Mouse (Mus musculus): ENCODE results near the gene B3gat1. TPM values are rescaled to one million over a fixed set of nuclear protein-coding genes. Genes with fewer than 3 reads are reported as not detected.

The B3gat1 gene
- not detected in 2 replicates for polyA plus RNA-seq (2012; ENCODE audit: insufficient read depth, insufficient read length, missing spikeins)

DNA sequence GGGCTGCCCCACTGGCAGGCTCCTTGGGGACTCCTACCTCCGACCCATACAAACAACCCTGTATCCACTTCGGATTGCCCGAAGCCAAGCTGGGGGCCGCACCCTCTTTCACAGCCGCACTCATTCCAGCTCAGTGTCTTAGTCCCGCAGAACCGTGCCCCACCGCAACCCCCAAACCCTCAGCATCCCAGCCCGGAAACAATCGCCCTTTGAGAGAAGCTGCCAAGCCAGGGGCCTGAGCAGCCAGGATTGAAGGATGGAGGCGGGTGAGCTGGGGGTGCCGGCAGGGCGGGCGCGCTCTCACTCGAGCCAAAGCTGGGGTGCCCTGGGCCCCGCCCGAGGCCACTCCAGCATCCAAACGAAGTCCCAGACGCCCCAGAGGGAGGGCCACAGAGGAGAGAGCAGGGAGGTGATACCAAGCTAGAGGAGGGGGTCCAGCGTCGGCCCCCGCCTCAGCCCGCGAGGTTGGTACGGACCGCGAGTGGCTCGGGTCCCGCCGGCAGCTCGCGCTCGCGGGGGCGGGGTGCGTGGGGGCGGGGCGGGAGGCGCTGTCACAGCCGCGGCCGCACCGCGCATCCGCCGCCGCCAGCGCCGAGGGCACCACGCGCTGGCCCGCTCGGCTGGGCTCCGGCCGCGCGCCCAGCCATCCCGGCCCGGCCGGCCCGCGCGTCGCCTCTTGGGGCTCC lies at the start of gene B3gat1:
B3gat1 (plus strand) TSS at position 523 of the 686 bp plus-strand sequence.
- H3K4me1 ChIP-seq (ENCODE audit: control insufficient read depth, insufficient read depth, low read length): no peaks in the 10 kb centered on the region
- TF ChIP-seq CTCF (IDR thresholded peaks at IDR 0.05; ENCODE audit: low read depth, low read length) (no peak), POLR2A (IDR thresholded peaks at IDR 0.05; ENCODE audit: borderline replicate concordance, low read depth, low read length) (no peak)
- H3K4me3 ChIP-seq (ENCODE audit: insufficient read depth, low read length): no peak within 1 kb of the TSS
- no peak within 1 kb of the TSS for H3K27ac ChIP-seq (ENCODE audit: insufficient read depth, low read depth, low read length)

DNA sequence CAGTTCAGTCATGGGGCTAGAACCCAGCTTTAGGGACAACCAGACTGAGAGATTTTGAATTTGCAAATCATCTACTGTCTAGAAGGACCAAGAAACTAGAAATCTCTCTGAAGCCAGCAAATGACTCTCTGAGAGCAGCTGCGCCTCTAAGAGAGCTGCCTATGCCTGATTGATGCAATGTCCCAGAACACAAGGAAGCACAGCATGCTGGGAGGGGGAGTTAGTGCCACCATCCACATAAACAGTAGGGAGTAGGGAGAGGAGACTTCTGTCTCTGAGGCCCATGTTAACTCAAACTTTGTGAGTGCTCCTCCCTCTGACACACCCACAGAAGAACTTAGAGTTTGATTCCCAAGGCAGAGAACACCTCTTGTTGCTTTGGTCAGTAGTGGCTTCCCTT lies 44.4 kb upstream of the B3gat1 start:
- no peak overlapping the region for H3K4me3 ChIP-seq (ENCODE audit: insufficient read depth, low read length)
- TF ChIP-seq CTCF (IDR thresholded peaks at IDR 0.05; ENCODE audit: low read depth, low read length) (no peak), POLR2A (IDR thresholded peaks at IDR 0.05; ENCODE audit: borderline replicate concordance, low read depth, low read length) (no peak)
- no peaks in the 10 kb centered on the region for H3K4me1 ChIP-seq (ENCODE audit: control insufficient read depth, insufficient read depth, low read length)
- H3K27ac ChIP-seq (ENCODE audit: insufficient read depth, low read depth, low read length): no peak overlapping the region

GRCm38 (mm10) chr9:26689956-26690698 lies 43.4 kb upstream of the B3gat1 start:
- no peak for TF ChIP-seq CTCF (IDR thresholded peaks at IDR 0.05; ENCODE audit: low read depth, low read length)
- TF ChIP-seq POLR2A (IDR thresholded peaks at IDR 0.05; ENCODE audit: borderline replicate concordance, low read depth, low read length): no peak
- no peaks in the 10 kb centered on the region for H3K4me1 ChIP-seq (ENCODE audit: control insufficient read depth, insufficient read depth, low read length)
- H3K27ac ChIP-seq (ENCODE audit: insufficient read depth, low read depth, low read length): no peak overlapping the region
- H3K4me3 ChIP-seq (ENCODE audit: insufficient read depth, low read length): no peak overlapping the region

GRCm38 (mm10) chr9:26692641-26693040 lies 40.9 kb upstream of the B3gat1 start:
- Histone ChIP-seq H3K4me3 (ENCODE audit: insufficient read depth, low read length) (no peak overlapping the region), H3K4me1 (ENCODE audit: control insufficient read depth, insufficient read depth, low read length) (no peaks in the 10 kb centered on the region), H3K27ac (ENCODE audit: insufficient read depth, low read depth, low read length) (no peak overlapping the region)
- TF ChIP-seq POLR2A (IDR thresholded peaks at IDR 0.05; ENCODE audit: borderline replicate concordance, low read depth, low read length): no peak
- no peak for TF ChIP-seq CTCF (IDR thresholded peaks at IDR 0.05; ENCODE audit: low read depth, low read length)

DNA sequence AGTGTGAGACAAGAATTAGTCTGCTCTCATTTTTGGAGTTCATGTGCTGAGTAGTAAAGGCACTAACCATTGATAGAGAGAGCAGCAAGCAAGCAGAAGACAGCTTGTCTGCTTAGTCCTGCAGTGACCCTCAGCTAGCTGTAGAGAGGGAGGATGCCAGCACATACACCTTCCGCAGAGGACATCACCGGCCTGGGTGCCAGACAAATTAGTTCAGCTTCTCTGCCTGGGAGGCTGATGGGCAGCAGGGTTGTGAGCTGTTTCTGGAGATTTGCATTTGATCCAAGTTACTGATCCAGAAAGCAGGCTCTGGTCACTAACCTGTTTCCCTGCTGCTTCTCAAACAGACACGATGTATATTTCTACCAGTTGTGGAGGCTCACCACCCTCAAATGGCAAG lies 38.9 kb upstream of the B3gat1 start:
- no peak for TF ChIP-seq POLR2A (IDR thresholded peaks at IDR 0.05; ENCODE audit: borderline replicate concordance, low read depth, low read length)
- TF ChIP-seq CTCF (IDR thresholded peaks at IDR 0.05; ENCODE audit: low read depth, low read length): no peak
- H3K27ac ChIP-seq (ENCODE audit: insufficient read depth, low read depth, low read length): no peak overlapping the region
- no peak overlapping the region for H3K4me3 ChIP-seq (ENCODE audit: insufficient read depth, low read length)
- H3K4me1 ChIP-seq (ENCODE audit: control insufficient read depth, insufficient read depth, low read length): no peaks in the 10 kb centered on the region

- TF ChIP-seq CTCF (IDR thresholded peaks at IDR 0.05; ENCODE audit: low read depth, low read length): no peak
- no peak for TF ChIP-seq POLR2A (IDR thresholded peaks at IDR 0.05; ENCODE audit: borderline replicate concordance, low read depth, low read length)
- Histone ChIP-seq H3K4me3 (ENCODE audit: insufficient read depth, low read length) (no peak overlapping the region), H3K27ac (ENCODE audit: insufficient read depth, low read depth, low read length) (no peak overlapping the region), H3K4me1 (ENCODE audit: control insufficient read depth, insufficient read depth, low read length) (no peaks in the 10 kb centered on the region)
These were observed 38.4 kb upstream of the B3gat1 start for GRCm38 (mm10) chr9:26695178-26695577.

DNA sequence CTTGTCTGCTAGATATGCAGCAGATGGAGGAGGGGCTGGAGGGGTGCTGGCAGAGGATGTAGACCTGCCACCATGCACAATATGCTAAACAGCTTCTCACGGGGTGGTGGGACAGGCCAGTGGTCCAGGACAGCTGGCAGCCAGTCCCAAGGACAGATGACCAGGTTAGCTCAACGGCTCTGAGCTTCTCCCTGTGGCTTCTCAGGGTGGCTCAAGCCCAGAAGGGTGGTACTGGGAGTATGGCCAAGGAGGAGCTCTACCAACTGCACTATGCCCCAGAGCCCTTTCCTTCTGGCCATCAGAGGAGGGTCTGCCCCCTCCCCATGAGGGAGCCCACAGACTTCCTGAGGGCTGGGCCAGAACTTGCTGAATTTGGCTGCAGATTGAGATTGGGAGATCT lies 35.2 kb upstream of the B3gat1 start:
- Histone ChIP-seq H3K27ac (ENCODE audit: insufficient read depth, low read depth, low read length) (no peak overlapping the region), H3K4me1 (ENCODE audit: control insufficient read depth, insufficient read depth, low read length) (no peaks in the 10 kb centered on the region), H3K4me3 (ENCODE audit: insufficient read depth, low read length) (no peak overlapping the region)
- TF ChIP-seq CTCF (IDR thresholded peaks at IDR 0.05; ENCODE audit: low read depth, low read length): no peak
- TF ChIP-seq POLR2A (IDR thresholded peaks at IDR 0.05; ENCODE audit: borderline replicate concordance, low read depth, low read length): no peak

- H3K27ac ChIP-seq (ENCODE audit: insufficient read depth, low read depth, low read length): no peak overlapping the region
- no peaks in the 10 kb centered on the region for H3K4me1 ChIP-seq (ENCODE audit: control insufficient read depth, insufficient read depth, low read length)
- TF ChIP-seq POLR2A (IDR thresholded peaks at IDR 0.05; ENCODE audit: borderline replicate concordance, low read depth, low read length): no peak
- no peak for TF ChIP-seq CTCF (IDR thresholded peaks at IDR 0.05; ENCODE audit: low read depth, low read length)
- no peak overlapping the region for H3K4me3 ChIP-seq (ENCODE audit: insufficient read depth, low read length)
These were observed 33.2 kb upstream of the B3gat1 start for GRCm38 (mm10) chr9:26700329-26700728.

GRCm38 (mm10) chr9:26718388-26718787 lies 15.1 kb upstream of the B3gat1 start:
- H3K4me3 ChIP-seq (ENCODE audit: insufficient read depth, low read length): no peak overlapping the region
- TF ChIP-seq CTCF (IDR thresholded peaks at IDR 0.05; ENCODE audit: low read depth, low read length) (no peak), POLR2A (IDR thresholded peaks at IDR 0.05; ENCODE audit: borderline replicate concordance, low read depth, low read length) (no peak)
- no peak overlapping the region for H3K27ac ChIP-seq (ENCODE audit: insufficient read depth, low read depth, low read length)
- no peaks in the 10 kb centered on the region for H3K4me1 ChIP-seq (ENCODE audit: control insufficient read depth, insufficient read depth, low read length)

DNA sequence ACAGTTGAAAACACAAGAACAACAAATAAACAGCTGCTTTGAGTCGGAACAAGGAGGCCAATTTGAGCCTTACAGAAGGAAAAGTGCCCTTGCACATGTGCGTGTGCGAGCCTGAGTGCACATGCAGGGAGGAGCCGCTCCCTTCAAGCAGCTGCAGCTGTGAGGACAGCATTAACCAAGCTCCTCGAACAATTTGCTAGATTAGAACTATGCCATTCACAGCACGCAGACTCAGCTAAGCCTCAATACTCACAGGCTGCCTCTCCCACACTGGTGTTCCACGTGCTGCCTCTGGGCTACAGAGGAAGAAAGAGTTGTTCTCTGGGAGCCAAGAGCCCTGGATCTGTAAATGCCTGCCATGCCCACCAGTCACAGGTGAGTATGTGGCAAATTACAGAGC lies 11.8 kb upstream of the B3gat1 start:
- no peaks in the 10 kb centered on the region for H3K4me1 ChIP-seq (ENCODE audit: control insufficient read depth, insufficient read depth, low read length)
- TF ChIP-seq POLR2A (IDR thresholded peaks at IDR 0.05; ENCODE audit: borderline replicate concordance, low read depth, low read length) (no peak), CTCF (IDR thresholded peaks at IDR 0.05; ENCODE audit: low read depth, low read length) (no peak)
- H3K4me3 ChIP-seq (ENCODE audit: insufficient read depth, low read length): no peak overlapping the region
- no peak overlapping the region for H3K27ac ChIP-seq (ENCODE audit: insufficient read depth, low read depth, low read length)

Measured in bone marrow macrophage, adult 2 months (primary cell).